10 mouse cellular contexts compared by ENCODE assay signal in the genomic region with DNA sequence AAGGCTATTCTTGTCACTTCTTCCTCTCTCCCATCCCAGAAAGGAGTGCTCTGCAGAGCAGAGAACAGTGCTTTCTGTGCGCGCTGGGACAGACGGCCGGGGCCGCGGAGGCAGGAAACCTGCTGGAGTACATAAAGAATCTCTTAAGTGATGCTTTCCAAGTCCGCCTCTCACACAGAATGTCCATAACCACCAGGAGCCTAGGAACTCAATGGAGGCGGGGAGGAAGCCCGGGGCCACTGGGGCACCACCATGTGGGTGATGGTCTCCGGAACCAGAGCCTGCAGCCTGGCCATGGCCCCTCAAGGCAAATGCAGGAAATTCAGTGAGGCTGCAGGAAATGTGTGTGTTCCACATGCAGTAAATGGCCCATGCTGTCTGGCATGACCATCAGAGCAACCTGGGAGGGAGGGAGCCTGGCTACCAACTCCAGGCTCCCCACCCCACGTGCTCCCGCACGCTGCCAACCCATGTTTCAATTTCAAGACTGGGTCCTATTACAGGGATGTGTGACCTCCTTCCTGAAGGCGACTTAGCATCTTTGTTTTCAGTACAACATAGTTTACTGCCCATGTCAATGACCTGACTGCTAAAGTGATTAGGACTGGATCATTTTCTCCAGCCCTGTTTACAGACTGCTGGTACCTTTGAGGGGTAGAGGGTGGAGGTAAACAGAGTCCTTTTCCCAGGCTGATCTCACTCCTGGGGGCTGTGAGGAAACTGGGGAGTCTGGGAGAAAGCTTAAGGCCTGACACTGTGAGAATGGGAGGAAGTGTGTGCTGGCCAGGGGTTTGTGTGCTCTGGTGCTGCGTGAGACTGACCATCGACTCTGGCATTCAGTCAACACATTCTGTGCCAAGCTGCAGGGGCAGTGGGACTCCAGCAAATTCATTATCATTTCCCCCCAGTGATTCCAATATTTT. TPM values are rescaled to one million over a fixed set of nuclear protein-coding genes. Genes with fewer than 3 reads are reported as not detected.
DNase-seq lines count a peak whose midpoint lies in the region; ATAC-seq and TF ChIP-seq lines count a peak whose summit lies in the region.
"Had no signal": no experiment of that assay in that cellular context is flagged by ENCODE, and none has a peak within 500 bp of the region (broad histone marks: within the 10 kb centered on the region; RNA-seq: fewer than 3 reads in every experiment).

No protein-coding gene starts in this region.

- H3K36me3 ChIP-seq in kidney, embryonic 14.5 days (ENCODE audit: control insufficient read depth, insufficient read depth, low read length) = peaks cover 25% of the 10 kb centered on the region
- peaks cover 29% of the 10 kb centered on the region for H3K36me3 ChIP-seq in heart, embryonic 12.5 days
- peaks cover 40% of the 10 kb centered on the region for H3K36me3 ChIP-seq in limb, embryonic 10.5 days
- peaks cover 36% of the 10 kb centered on the region for H3K36me3 ChIP-seq in hindbrain, embryonic 14.5 days (replicated peaks; ENCODE audit: control insufficient read depth, insufficient read depth)
- peaks cover 37% of the 10 kb centered on the region for H3K36me3 ChIP-seq in forebrain, embryonic 12.5 days (replicated peaks)

- H3K4me1 ChIP-seq in kidney, embryonic 14.5 days (ENCODE audit: control insufficient read depth, insufficient read depth, low read length) = 0 out of 2 replicates have a peak, but pooled peaks cover 3% of the 10 kb centered on the region
- H3K4me1 ChIP-seq in cortical plate, adult 2 months (ENCODE audit: control insufficient read depth, insufficient read depth, low read length) = no peaks in the 10 kb centered on the region
- peaks cover 16% of the 10 kb centered on the region for H3K4me1 ChIP-seq in heart, embryonic 12.5 days (replicated peaks)
- H3K4me1 ChIP-seq in limb, embryonic 10.5 days = peaks cover 5% of the 10 kb centered on the region; the same call in 1 of the 2 replicates
- H3K4me1 ChIP-seq in hindbrain, embryonic 14.5 days (replicated peaks; ENCODE audit: control insufficient read depth, insufficient read depth, low read length) = no peaks in the 10 kb centered on the region
- no peaks in the 10 kb centered on the region for H3K4me1 ChIP-seq in forebrain, embryonic 12.5 days

- H3K9ac ChIP-seq in kidney, embryonic 14.5 days (ENCODE audit: low read depth, low read length) = no peak overlapping the region
- peak overlapping the region; percentile 4; the same call in 1 of the 2 replicates for H3K9ac ChIP-seq in heart, embryonic 12.5 days
- H3K9ac ChIP-seq in hindbrain, embryonic 14.5 days = no peak overlapping the region
- no peak overlapping the region for H3K9ac ChIP-seq in forebrain, embryonic 12.5 days

- H3K9me3 ChIP-seq in kidney, embryonic 14.5 days (ENCODE audit: control insufficient read depth, low read length) = no peaks in the 10 kb centered on the region
- peaks cover 6% of the 10 kb centered on the region for H3K9me3 ChIP-seq in heart, embryonic 12.5 days (replicated peaks)
- no peaks in the 10 kb centered on the region for H3K9me3 ChIP-seq in limb, embryonic 10.5 days (replicated peaks)
- no peaks in the 10 kb centered on the region for H3K9me3 ChIP-seq in hindbrain, embryonic 14.5 days (ENCODE audit: control insufficient read depth, low read length)
- no peaks in the 10 kb centered on the region for H3K9me3 ChIP-seq in forebrain, embryonic 12.5 days

- no peak for DNase-seq in kidney, adult 9 months
- no peak for DNase-seq in limb, embryonic 10.5 days (ENCODE audit: low spot score)
- no peak for DNase-seq in thymus, postnatal 10 days (ENCODE audit: low spot score in 2 of 2)
- no peak for DNase-seq in hindbrain, embryonic 14.5 days (ENCODE audit: low spot score)
- DNase-seq: thymus, postnatal 4 days had no signal

- no peak for TF ChIP-seq CTCF in cortical plate, adult 2 months (IDR thresholded peaks at IDR 0.05; ENCODE audit: extremely low read depth, insufficient read depth, low read length)

- 33% methylated on average over 16 of the region's 16 CpGs for WGBS in kidney, embryonic 14.5 days
- whole genome bisulfite sequencing in heart, embryonic 12.5 days = 52% methylated on average over 16 of the region's 16 CpGs
- WGBS in limb, embryonic 10.5 days = 53% methylated on average over 16 of the region's 16 CpGs
- WGBS in hindbrain, embryonic 14.5 days = 65% methylated on average over 16 of the region's 16 CpGs
- 68% methylated on average over 16 of the region's 16 CpGs for WGBS in forebrain, embryonic 12.5 days

- no peak for TF ChIP-seq POLR2A in cortical plate, adult 2 months (IDR thresholded peaks at IDR 0.05; ENCODE audit: extremely low read depth, insufficient read depth, low read length)

- peak overlapping the region; percentile 42; the same call in 1 of the 2 replicates for H3K27ac ChIP-seq in kidney, embryonic 14.5 days (ENCODE audit: low read depth, low read length)
- peak overlapping the region; percentile 10; the same call in 1 of the 2 replicates for H3K27ac ChIP-seq in cortical plate, adult 2 months (ENCODE audit: insufficient read depth, low read length)
- H3K27ac ChIP-seq in heart, embryonic 12.5 days (ENCODE audit: poor library complexity, severe bottlenecking) = peak overlapping the region; percentile 59; the same call in 1 of the 2 replicates
- peak overlapping the region; percentile 42; the same call in 1 of the 2 replicates for H3K27ac ChIP-seq in limb, embryonic 10.5 days
- H3K27ac ChIP-seq in hindbrain, embryonic 14.5 days = no peak overlapping the region
- H3K27ac ChIP-seq in forebrain, embryonic 12.5 days = no peak overlapping the region

- ATAC-seq in kidney, embryonic 14.5 days (ENCODE audit: low FRiP score, low TSS enrichment) = peak; percentile 66
- ATAC-seq in heart, embryonic 12.5 days (ENCODE audit: insufficient number of reproducible peaks, low FRiP score) = peak; percentile 35; the same call in 1 of the 2 replicates
- ATAC-seq in hindbrain, embryonic 14.5 days (ENCODE audit: low FRiP score) = no peak
- ATAC-seq in forebrain, embryonic 12.5 days (ENCODE audit: low FRiP score) = no peak

- no peak overlapping the region for H3K4me3 ChIP-seq in kidney, embryonic 14.5 days (ENCODE audit: low read length)
- H3K4me3 ChIP-seq in cortical plate, adult 2 months (ENCODE audit: insufficient read depth, low read length) = no peak overlapping the region
- no peak overlapping the region for H3K4me3 ChIP-seq in heart, embryonic 12.5 days
- no peak overlapping the region for H3K4me3 ChIP-seq in limb, embryonic 10.5 days
- no peak overlapping the region for H3K4me3 ChIP-seq in hindbrain, embryonic 14.5 days (replicated peaks; ENCODE audit: low read length)
- H3K4me3 ChIP-seq in forebrain, embryonic 12.5 days (replicated peaks) = no peak overlapping the region

- no peaks in the 10 kb centered on the region for H3K27me3 ChIP-seq in kidney, embryonic 14.5 days (ENCODE audit: control insufficient read depth, insufficient read depth, low read length)
- H3K27me3 ChIP-seq in heart, embryonic 12.5 days (replicated peaks) = no peaks in the 10 kb centered on the region
- no peaks in the 10 kb centered on the region for H3K27me3 ChIP-seq in limb, embryonic 10.5 days (ENCODE audit: low read depth, poor library complexity, severe bottlenecking)
- H3K27me3 ChIP-seq in hindbrain, embryonic 14.5 days (ENCODE audit: control insufficient read depth, insufficient read depth, low read length) = no peaks in the 10 kb centered on the region
- H3K27me3 ChIP-seq in forebrain, embryonic 12.5 days = no peaks in the 10 kb centered on the region

- no peak overlapping the region for H3K4me2 ChIP-seq in kidney, embryonic 14.5 days (replicated peaks; ENCODE audit: low read depth, low read length)
- no peak overlapping the region for H3K4me2 ChIP-seq in heart, embryonic 12.5 days
- no peak overlapping the region for H3K4me2 ChIP-seq in hindbrain, embryonic 14.5 days (replicated peaks)
- H3K4me2 ChIP-seq in forebrain, embryonic 12.5 days = no peak overlapping the region

RNA-seq across cellular contexts. Expression of a gene that starts 11.5 kb away (rescaled TPM):
- polyA plus RNA-seq in kidney, embryonic 14.5 days (2014; fragmentation: Nextera tagmentation; extraction: Ambion mirVana) = 811 and 907 TPM in 2 replicates
- 1,858 and 2,021 TPM in 2 replicates for polyA plus RNA-seq in cortical plate, adult 2 months (2012; rRNA removed)
- polyA plus RNA-seq in heart, embryonic 12.5 days (2016; fragmentation: Nextera tagmentation; extraction: Ambion mirVana) = 759 and 790 TPM in 2 replicates
- polyA plus RNA-seq in limb, embryonic 10.5 days (2016; fragmentation: Nextera tagmentation; extraction: Ambion mirVana) = 654 and 733 TPM in 2 replicates
- polyA plus RNA-seq in hindbrain, embryonic 14.5 days (2014; fragmentation: Nextera tagmentation; extraction: Ambion mirVana) = 1,554 and 1,615 TPM in 2 replicates
- polyA plus RNA-seq in forebrain, embryonic 12.5 days (2016; fragmentation: Nextera tagmentation; extraction: Ambion mirVana) = 1,130 and 1,137 TPM in 2 replicates

RNA-seq across cellular contexts. Expression of a gene that starts 12.2 kb away (rescaled TPM):
- 203 and 216 TPM in 2 replicates for polyA plus RNA-seq in kidney, embryonic 14.5 days (2014; fragmentation: Nextera tagmentation; extraction: Ambion mirVana)
- polyA plus RNA-seq in cortical plate, adult 2 months (2012; rRNA removed) = 91.6 and 109 TPM in 2 replicates
- polyA plus RNA-seq in heart, embryonic 12.5 days (2016; fragmentation: Nextera tagmentation; extraction: Ambion mirVana) = 122 and 126 TPM in 2 replicates
- polyA plus RNA-seq in limb, embryonic 10.5 days (2016; fragmentation: Nextera tagmentation; extraction: Ambion mirVana) = 173 and 203 TPM in 2 replicates
- 113 and 114 TPM in 2 replicates for polyA plus RNA-seq in hindbrain, embryonic 14.5 days (2014; fragmentation: Nextera tagmentation; extraction: Ambion mirVana)
- 165 and 169 TPM in 2 replicates for polyA plus RNA-seq in forebrain, embryonic 12.5 days (2016; fragmentation: Nextera tagmentation; extraction: Ambion mirVana)

RNA-seq across cellular contexts. Expression of a gene that starts 33.7 kb away (rescaled TPM):
- polyA plus RNA-seq in kidney, embryonic 14.5 days (2014; fragmentation: Nextera tagmentation; extraction: Ambion mirVana) = 17.7 and 22.3 TPM in 2 replicates
- 4.9 and 5.4 TPM in 2 replicates for polyA plus RNA-seq in cortical plate, adult 2 months (2012; rRNA removed)
- polyA plus RNA-seq in heart, embryonic 12.5 days (2016; fragmentation: Nextera tagmentation; extraction: Ambion mirVana) = 35.2 and 37.9 TPM in 2 replicates
- 10.1 and 10.4 TPM in 2 replicates for polyA plus RNA-seq in limb, embryonic 10.5 days (2016; fragmentation: Nextera tagmentation; extraction: Ambion mirVana)
- 5.6 and 6.6 TPM in 2 replicates for polyA plus RNA-seq in hindbrain, embryonic 14.5 days (2014; fragmentation: Nextera tagmentation; extraction: Ambion mirVana)
- polyA plus RNA-seq in forebrain, embryonic 12.5 days (2016; fragmentation: Nextera tagmentation; extraction: Ambion mirVana) = 6.6 and 7.6 TPM in 2 replicates

RNA-seq across cellular contexts. Expression of a gene that starts 51.3 kb away (rescaled TPM):
- polyA plus RNA-seq in kidney, embryonic 14.5 days (2014; fragmentation: Nextera tagmentation; extraction: Ambion mirVana) = not detected in 2 replicates
- polyA plus RNA-seq in cortical plate, adult 2 months (2012; rRNA removed) = 0.13 and 0.27 TPM in 2 replicates
- not detected in 2 replicates for polyA plus RNA-seq in heart, embryonic 12.5 days (2016; fragmentation: Nextera tagmentation; extraction: Ambion mirVana)
- not detected in 2 replicates for polyA plus RNA-seq in limb, embryonic 10.5 days (2016; fragmentation: Nextera tagmentation; extraction: Ambion mirVana)
- polyA plus RNA-seq in hindbrain, embryonic 14.5 days (2014; fragmentation: Nextera tagmentation; extraction: Ambion mirVana) = 0.41 TPM in 1 of 2 replicates, not detected in the other
- not detected in 2 replicates for polyA plus RNA-seq in forebrain, embryonic 12.5 days (2016; fragmentation: Nextera tagmentation; extraction: Ambion mirVana)
- polyA plus RNA-seq: liver, embryonic 16.5 days had no signal

RNA-seq across cellular contexts. Expression of a gene that starts 53.9 kb away (rescaled TPM):
- polyA plus RNA-seq in kidney, embryonic 14.5 days (2014; fragmentation: Nextera tagmentation; extraction: Ambion mirVana) = not detected in 2 replicates
- polyA plus RNA-seq in cortical plate, adult 2 months (2012; rRNA removed) = 0.08 TPM in 1 of 2 replicates, not detected in the other
- polyA plus RNA-seq in heart, embryonic 12.5 days (2016; fragmentation: Nextera tagmentation; extraction: Ambion mirVana) = not detected in 2 replicates
- not detected in 2 replicates for polyA plus RNA-seq in limb, embryonic 10.5 days (2016; fragmentation: Nextera tagmentation; extraction: Ambion mirVana)
- polyA plus RNA-seq in hindbrain, embryonic 14.5 days (2014; fragmentation: Nextera tagmentation; extraction: Ambion mirVana) = not detected in 2 replicates
- polyA plus RNA-seq in forebrain, embryonic 12.5 days (2016; fragmentation: Nextera tagmentation; extraction: Ambion mirVana) = not detected in 2 replicates
- polyA plus RNA-seq: liver, embryonic 16.5 days had no signal

Comparison
In these comparisons a context has a peak if more than half of its experiments do, and no peak if none do; other contexts are left out.
1. ATAC-seq: peak in kidney, embryonic 14.5 days (single experiment) and heart, embryonic 12.5 days (single experiment); none in hindbrain, embryonic 14.5 days (single experiment) and forebrain, embryonic 12.5 days (single experiment).
2. H3K27ac ChIP-seq: peak in kidney, embryonic 14.5 days (single experiment), cortical plate, adult 2 months (single experiment), heart, embryonic 12.5 days (single experiment) and limb, embryonic 10.5 days (single experiment); none in hindbrain, embryonic 14.5 days (single experiment) and forebrain, embryonic 12.5 days (single experiment).